16 mouse cellular contexts compared by ENCODE assay signal in genomic region chr2:170388320-170388719, GRCm38 (mm10). TPM values are rescaled to one million over a fixed set of nuclear protein-coding genes. Genes with fewer than 3 reads are reported as not detected.
"Had no signal": no experiment of that assay in that cellular context is flagged by ENCODE, and none has a peak within 500 bp of the region (broad histone marks: within the 10 kb centered on the region; RNA-seq: fewer than 3 reads in every experiment).

No protein-coding gene starts in this region.

- H3K27me3 ChIP-seq: intestine, embryonic 15.5 days had no signal

- DNase-seq: kidney, adult 11 months; kidney, postnatal 25 days; layer of hippocampus, postnatal 36 days; lung, adult 18-20 months; midbrain, embryonic 14.5 days; thymus, adult 18-20 months; thymus, postnatal 36 days had no signal

- H3K4me1 ChIP-seq: intestine, embryonic 15.5 days had no signal

- H3K9ac ChIP-seq: intestine, embryonic 15.5 days; liver, embryonic 14.5 days had no signal

- H3K4me2 ChIP-seq: intestine, embryonic 15.5 days; midbrain, embryonic 11.5 days had no signal

- H3K4me3 ChIP-seq: intestine, embryonic 15.5 days; left cerebral cortex, adult 2 months had no signal

- H3K36me3 ChIP-seq: intestine, embryonic 15.5 days had no signal

- ATAC-seq: intestine, embryonic 15.5 days had no signal

- H3K9me3 ChIP-seq: intestine, embryonic 15.5 days had no signal

- H3K27ac ChIP-seq: intestine, embryonic 15.5 days; kidney, postnatal 0 days; left cerebral cortex, adult 2 months; liver, embryonic 14.5 days; macrophage had no signal

RNA-seq across cellular contexts. Expression of gene Bcas1, which starts 39.3 kb away (rescaled TPM):
- total RNA-seq: liver, adult 2 months; megakaryocyte-erythroid progenitor cell, adult 5-6 weeks had no signal
- polyA plus RNA-seq: kidney, embryonic 14.5 days; macrophage had no signal
